Mouse (Mus musculus) left cerebral cortex, adult 9 months (tissue): Measurements from ENCODE around the gene Ccdc28a.

Experiments
- DNase-seq, 2 experiments: peaks; one replicate each; pipeline ENCODE4 v3.0.0; 2022; ENCODE audit warnings: low spot score in 2 of 2

The Ccdc28a gene

DNA sequence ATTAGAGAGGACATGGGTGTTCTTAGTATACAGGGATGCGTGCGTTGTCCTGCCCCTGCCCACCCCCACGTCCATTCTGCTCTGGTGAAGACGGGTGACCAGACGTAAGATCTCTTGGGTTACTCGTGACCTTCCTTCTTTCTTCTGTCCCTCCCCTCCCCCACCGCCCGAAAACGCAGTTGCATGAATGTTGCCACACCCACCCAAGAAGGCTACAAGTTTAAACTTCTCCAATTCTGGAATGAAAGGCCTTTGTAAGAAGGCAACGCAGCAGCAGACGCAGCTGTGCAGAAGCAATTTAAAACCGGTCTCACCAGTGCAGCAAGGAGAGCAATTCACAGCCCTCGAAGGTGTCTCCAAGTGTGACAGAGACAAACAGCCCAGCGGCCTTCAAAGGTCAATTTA, 40.1 kb downstream of the Ccdc28a start:
- no peak for DNase-seq

DNA sequence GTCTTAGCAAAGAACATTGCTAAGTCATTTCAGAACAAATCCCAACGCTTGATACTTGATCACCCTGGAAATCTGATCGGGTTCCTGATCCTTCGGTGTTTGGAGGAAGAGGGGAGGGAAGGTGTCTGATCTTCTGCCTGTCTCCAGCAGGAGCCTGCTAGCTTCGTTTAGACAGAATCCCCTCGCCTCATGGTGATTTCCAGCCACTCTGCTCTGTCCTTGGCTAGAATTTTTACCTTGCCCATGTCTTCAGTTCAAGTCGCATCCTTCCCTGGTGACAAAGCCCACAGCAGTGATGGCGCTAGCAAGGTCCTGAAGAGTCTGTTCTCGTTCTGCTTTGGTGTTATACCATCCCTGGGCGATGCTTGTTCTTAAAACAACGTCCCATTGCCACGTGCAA, 40.6 kb downstream of the Ccdc28a start:
- no peak for DNase-seq

DNA sequence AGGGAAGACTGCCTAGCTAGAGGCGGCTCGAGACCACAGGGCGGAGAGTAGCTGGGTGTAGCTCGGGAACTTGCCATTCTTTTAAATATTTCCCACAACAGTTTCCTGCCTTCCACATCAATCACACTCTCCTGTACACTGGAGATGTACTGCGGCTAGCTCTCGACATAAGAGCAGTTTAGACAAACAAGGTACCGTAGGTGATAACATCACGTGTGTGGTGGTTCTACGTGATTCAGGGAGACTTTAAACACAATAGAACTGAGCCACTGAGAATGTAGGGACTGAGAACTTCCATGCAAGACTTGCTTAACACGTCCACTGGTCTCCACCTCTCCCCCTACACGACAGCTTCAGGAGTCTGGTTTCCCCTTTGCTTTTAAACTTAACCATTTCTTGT, 41.6 kb downstream of the Ccdc28a start:
- DNase-seq, result no peak

DNA sequence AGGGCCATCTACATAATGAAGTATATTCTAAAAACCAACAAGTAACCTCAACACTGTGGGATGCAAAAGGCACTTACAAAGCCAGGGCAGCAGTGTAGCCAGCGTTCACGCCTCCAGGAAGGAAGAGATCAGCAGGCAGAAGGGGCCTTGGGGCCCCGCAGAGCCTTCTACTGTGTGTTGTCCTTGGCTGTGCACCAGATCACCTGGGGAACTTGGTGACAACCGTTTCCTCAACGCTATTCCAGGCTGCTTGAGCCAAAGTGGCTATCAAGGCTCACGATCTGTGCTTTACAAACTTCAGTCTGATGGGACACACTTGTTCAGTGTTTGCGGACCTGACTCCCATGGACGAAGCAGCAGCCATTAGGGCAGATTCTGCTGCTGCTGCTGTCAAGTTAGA, 43.1 kb downstream of the Ccdc28a start:
- DNase-seq, result no peak

DNA sequence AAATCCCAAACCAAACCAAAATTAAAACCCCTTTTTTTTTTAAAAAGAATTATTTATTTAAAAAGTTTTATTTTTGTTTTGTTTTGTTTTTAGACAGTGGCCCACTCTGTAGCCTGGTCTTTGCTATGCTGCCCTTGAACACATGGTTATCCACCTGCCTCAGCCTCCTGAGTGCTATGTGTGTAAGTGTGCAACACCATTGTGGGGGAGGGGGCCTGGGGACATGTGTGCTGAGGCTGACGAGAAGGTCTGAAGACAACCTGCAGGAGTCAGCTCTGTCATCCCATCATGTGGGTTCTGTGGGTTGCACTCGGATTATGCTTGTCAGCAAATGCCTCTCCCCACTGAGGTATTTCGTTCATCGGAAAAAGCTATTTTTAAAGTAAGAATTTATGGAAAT, 45.3 kb downstream of the Ccdc28a start:
- no peak for DNase-seq

DNA sequence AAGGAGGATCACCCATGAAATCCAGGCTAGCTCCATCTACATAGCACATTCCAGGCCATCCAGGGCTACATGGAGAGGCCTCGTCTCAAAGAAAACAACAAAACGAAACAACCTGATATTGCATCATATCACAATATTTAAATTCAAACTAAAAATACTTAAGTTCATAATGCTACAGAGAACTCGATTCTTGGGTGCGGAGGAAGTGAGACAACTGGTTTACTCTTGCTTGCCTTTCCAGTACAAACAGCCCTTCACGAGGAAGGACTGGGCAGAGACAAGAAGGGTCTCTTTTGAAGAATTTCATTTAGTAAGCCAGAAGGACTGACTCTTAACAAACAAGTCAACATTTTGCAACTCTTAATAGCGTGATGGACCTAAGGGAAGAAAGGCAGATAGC, 46.2 kb downstream of the Ccdc28a start:
- DNase-seq, result no peak

DNA sequence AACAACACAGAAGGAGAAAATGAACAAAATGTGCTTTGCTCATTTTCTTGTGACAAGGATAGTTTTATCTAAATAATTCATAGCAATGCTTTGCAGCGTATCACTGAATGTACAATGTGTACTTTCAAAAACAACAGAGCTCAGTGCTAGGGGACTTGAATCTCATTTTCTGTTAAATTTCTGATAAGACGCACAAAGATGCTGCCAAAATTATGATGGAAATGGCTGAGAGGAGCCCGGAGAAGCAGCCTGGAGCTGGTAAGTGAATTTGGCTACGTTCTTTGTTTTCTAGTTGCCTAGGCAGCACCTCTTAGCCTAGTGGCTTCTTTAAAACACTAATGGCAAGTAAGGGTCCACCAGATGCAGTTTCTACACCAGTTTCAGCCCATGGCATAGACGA, 52.6 kb downstream of the Ccdc28a start:
- DNase-seq, result no peak

DNA sequence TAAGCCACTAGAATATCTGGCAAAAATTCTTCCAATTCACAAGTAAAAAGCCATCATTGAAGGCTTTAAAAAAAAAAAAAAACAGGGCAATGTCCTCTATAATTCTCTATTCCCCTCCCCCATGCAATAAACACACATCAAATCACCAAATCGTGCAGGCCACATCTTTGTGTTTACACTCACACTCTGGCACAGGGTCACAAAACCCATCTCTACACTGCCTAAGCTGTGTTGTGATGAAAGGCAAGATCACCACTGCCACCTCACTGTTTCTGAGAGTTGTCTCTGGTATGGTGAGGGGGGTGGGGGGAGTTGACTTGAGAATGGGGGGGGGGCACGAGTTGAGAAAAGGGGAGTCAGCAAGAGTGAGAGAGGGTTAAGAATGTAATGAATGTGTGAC, 57.5 kb downstream of the Ccdc28a start:
- DNase-seq, result no peak

DNA sequence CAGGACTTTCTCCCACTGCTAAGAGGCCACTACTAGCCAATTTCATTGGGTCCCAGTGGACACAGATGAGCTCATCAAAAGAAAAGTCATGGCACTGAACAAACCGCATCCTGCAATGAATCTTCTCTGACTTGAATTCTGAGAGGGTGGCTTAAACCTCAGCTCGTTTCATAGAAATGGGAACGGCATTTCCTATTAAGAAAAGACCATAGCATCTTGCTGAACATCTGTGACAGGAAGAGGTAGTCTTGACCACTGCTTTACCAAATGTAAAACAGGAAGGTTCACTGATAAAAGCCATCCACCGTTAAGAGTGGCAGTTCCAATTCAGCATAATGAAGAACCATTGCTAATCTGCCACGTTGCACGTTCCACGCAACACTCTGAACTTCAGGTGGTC, 58.1 kb downstream of the Ccdc28a start:
- no peak for DNase-seq

DNA sequence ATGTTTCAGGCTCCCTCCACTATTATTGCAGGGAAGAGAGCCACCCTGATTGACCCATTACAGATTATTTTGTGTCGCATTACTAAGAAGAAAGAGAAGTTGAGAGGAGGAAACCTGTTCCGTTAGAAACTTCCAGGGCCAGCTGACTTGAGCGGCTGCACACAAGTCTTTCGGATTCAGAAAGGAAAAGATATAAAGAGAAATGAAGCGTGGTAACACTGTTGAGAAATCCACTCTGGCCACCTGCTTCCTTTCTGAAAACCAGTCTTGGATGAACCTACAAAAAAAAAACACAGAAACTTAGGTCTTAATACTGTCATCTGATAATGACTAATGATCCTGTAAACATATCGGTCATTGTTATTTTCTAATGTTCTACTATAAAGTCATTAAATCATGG, 59.7 kb downstream of the Ccdc28a start:
- DNase-seq, result no peak
